Mouse (Mus musculus) heart, adult 2 months (tissue): Measurements from ENCODE around the gene Pik3r5.

Experiments used
- CTCF ChIP-seq: fragments of 200-600 bp; IDR thresholded peaks from 2 replicates; pipeline ENCODE4 v1.8.1; 2022; ENCODE audit warnings: antibody characterized with exemption, mild to moderate bottlenecking, moderate library complexity
- EP300 ChIP-seq: fragments of 200-500 bp; IDR thresholded peaks from 2 replicates; pipeline ENCODE4 v1.6.1; 2011; ENCODE audit warnings: low read depth, low read length, control low read depth; ENCODE audit not compliant: insufficient read depth
- POLR2A ChIP-seq: fragments of 200-500 bp; IDR thresholded peaks from 2 replicates; pipeline ENCODE4 v1.6.1; 2011; ENCODE audit warnings: mild to moderate bottlenecking, low read depth, low read length, control low read depth; ENCODE audit not compliant: insufficient read depth

GRCm38 (mm10) chr11:68480660-68481059 is 48.7 kb downstream of the Pik3r5 start:
- no peak for TF ChIP-seq POLR2A
- peak; percentile 42 for TF ChIP-seq CTCF
- TF ChIP-seq EP300 = no peak
